In genomic region chr11:103556021-103556420, GRCm38 (mm10) we compare ENCODE assay signal across 11 mouse cellular contexts. TPM values are rescaled to one million over a fixed set of nuclear protein-coding genes. Genes with fewer than 3 reads are reported as not detected.
DNase-seq lines count a peak whose midpoint lies in the region; ATAC-seq and TF ChIP-seq lines count a peak whose summit lies in the region.
"Had no signal": no experiment of that assay in that cellular context is flagged by ENCODE, and none has a peak within 500 bp of the region (broad histone marks: within the 10 kb centered on the region; RNA-seq: fewer than 3 reads in every experiment).

No protein-coding gene starts in this region.

- DNase-seq in embryo, embryonic 10.5 days (ENCODE audit: low spot score): peak; percentile 21
- DNase-seq in embryo, embryonic 9.5 days (ENCODE audit: extremely low spot score): no peak
- DNase-seq in left cerebral cortex, adult 18-20 months (ENCODE audit: low spot score in 2 of 2): peak; percentile 5 to 23
- no peak for DNase-seq in left cerebral cortex, postnatal 4 days
- DNase-seq in brain, embryonic 14.5 days (ENCODE audit: low read depth): peak; percentile 42
- DNase-seq in retina, adult 2 months (ENCODE audit: low read depth, low spot score): peak; percentile 6
- DNase-seq in gastrocnemius, postnatal 10 days: no peak

- TF ChIP-seq CTCF in brain, embryonic 14.5 days (IDR thresholded peaks at IDR 0.05; ENCODE audit: borderline replicate concordance, extremely low read depth, insufficient read depth, insufficient read length): peak; percentile 38; the same call in 1 of the 2 replicates

- intact Hi-C loops in left cerebral cortex, postnatal 4 days (cut with DNase I): loop anchor here (10.0 kb wide), 1 partner anchor 201 kb away; no protein-coding TSS in a partner anchor

- no peak for ATAC-seq in frontal cortex, adult (ENCODE audit: low TSS enrichment)

- TF ChIP-seq POLR2A in brain, embryonic 14.5 days (IDR thresholded peaks at IDR 0.05; ENCODE audit: borderline replicate concordance, extremely low read depth, insufficient read depth, insufficient read length, poor library complexity, severe bottlenecking): no peak

RNA-seq across cellular contexts. Expression of gene Lrrc37a, which starts 51.6 kb away (rescaled TPM):
- total RNA-seq in left cerebral cortex, adult 18-20 months (2021): not detected
- not detected for total RNA-seq in left cerebral cortex, postnatal 4 days (2021)
- polyA plus RNA-seq in brain, embryonic 14.5 days (2012; rRNA removed): not detected in 2 replicates
- not detected for total RNA-seq in gastrocnemius, postnatal 10 days (2021)
- polyA plus RNA-seq: embryonic facial prominence, embryonic 12.5 days; macrophage; stomach, embryonic 16.5 days had no signal

Comparison
In these comparisons a context has a peak if more than half of its experiments do, and no peak if none do; other contexts are left out.
1. DNase-seq: peak in embryo, embryonic 10.5 days (single experiment), left cerebral cortex, adult 18-20 months (2 of 2), brain, embryonic 14.5 days (single experiment) and retina, adult 2 months (single experiment); none in embryo, embryonic 9.5 days (single experiment), left cerebral cortex, postnatal 4 days (single experiment) and gastrocnemius, postnatal 10 days (single experiment).